In the genomic region with DNA sequence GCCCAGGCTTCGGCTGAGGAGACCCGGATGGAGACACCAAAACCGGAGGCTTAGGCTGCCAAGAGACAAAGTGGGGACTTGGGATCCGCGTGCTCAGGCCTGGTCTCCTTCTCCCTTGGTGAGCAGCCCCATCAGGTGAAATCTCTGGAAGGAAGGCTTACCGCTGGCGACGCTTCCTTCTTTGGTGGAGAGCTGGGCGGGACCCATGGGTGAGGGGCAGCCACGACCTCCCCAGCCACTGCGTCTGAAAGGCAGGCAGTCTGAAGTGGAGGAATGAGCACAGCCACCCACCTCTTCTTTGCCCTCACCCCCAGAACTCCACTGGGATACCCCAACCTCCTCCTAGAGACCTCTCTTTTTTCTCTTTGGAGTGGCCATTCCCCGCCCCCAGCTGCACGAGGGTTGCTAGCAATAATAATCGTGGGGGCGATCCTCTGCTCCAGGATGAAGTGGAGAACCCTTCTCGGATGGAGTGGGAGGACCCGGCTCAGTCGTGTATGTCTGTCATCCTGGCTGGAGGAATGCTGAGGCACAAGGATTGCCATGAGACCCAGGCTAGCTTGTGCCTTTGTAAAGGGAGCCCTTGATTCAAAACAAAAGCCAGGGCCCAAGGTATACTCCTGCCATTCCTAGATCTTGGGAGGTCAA, we compare ENCODE assay signal across 8 mouse cellular contexts. TPM values are rescaled to one million over a fixed set of nuclear protein-coding genes. Genes with fewer than 3 reads are reported as not detected.
DNase-seq lines count a peak whose midpoint lies in the region; ATAC-seq and TF ChIP-seq lines count a peak whose summit lies in the region.

No protein-coding gene starts in this region.

- H3K4me1 ChIP-seq in kidney, postnatal 0 days (replicated peaks; ENCODE audit: insufficient read depth, low read length): peaks cover 34% of the 10 kb centered on the region
- no peaks in the 10 kb centered on the region; the same call in 1 of the 2 replicates for H3K4me1 ChIP-seq in brown adipose tissue, adult 24 weeks (ENCODE audit: control insufficient read depth, insufficient read depth, insufficient read length, low read length)
- H3K4me1 ChIP-seq in forebrain, embryonic 14.5 days (ENCODE audit: control insufficient read depth, insufficient read depth, low read length): peaks cover 12% of the 10 kb centered on the region
- peaks cover 55% of the 10 kb centered on the region for H3K4me1 ChIP-seq in midbrain, embryonic 10.5 days

- peak overlapping the region; percentile 89 for H3K4me2 ChIP-seq in kidney, postnatal 0 days (ENCODE audit: low read length)
- H3K4me2 ChIP-seq in forebrain, embryonic 14.5 days (ENCODE audit: low read length): 0 out of 2 replicates have a peak overlapping the region, but pooled peaks have one; percentile 6

- TF ChIP-seq CTCF in kidney, postnatal 0 days (IDR thresholded peaks at IDR 0.05; ENCODE audit: low read depth): no peak

- no peak overlapping the region for H3K27ac ChIP-seq in kidney, postnatal 0 days
- H3K27ac ChIP-seq in brown adipose tissue, adult 24 weeks (replicated peaks; ENCODE audit: low read depth, low read length): no peak overlapping the region
- no peak overlapping the region for H3K27ac ChIP-seq in forebrain, embryonic 14.5 days (ENCODE audit: low read depth, low read length)
- peak overlapping the region; percentile 65 for H3K27ac ChIP-seq in midbrain, embryonic 10.5 days (replicated peaks)

- H3K9me3 ChIP-seq in kidney, postnatal 0 days (replicated peaks; ENCODE audit: low read length): no peaks in the 10 kb centered on the region
- no peaks in the 10 kb centered on the region for H3K9me3 ChIP-seq in forebrain, embryonic 14.5 days (replicated peaks; ENCODE audit: control insufficient read depth, low read length)
- no peaks in the 10 kb centered on the region for H3K9me3 ChIP-seq in midbrain, embryonic 10.5 days (replicated peaks)

- DNase-seq in kidney, postnatal 0 days (ENCODE audit: low spot score): peak; percentile 66
- no peak for DNase-seq in kidney, postnatal 14 days
- DNase-seq in forebrain, embryonic 14.5 days (ENCODE audit: low spot score): no peak
- peak; percentile 46 for DNase-seq in midbrain, embryonic 10.5 days (ENCODE audit: low spot score)
- no peak for DNase-seq in thymus, adult 18-20 months
- DNase-seq in B cell, adult 2 months: no peak

- no peak for ATAC-seq in kidney, postnatal 0 days (replicated peaks; ENCODE audit: low FRiP score, low read depth)
- ATAC-seq in forebrain, embryonic 14.5 days: no peak
- no peak for ATAC-seq in CD4-positive, CD25-positive, alpha-beta regulatory T cell, adult 4 months

- H3K9ac ChIP-seq in kidney, postnatal 0 days (ENCODE audit: low read depth, low read length): peak overlapping the region; percentile 20
- no peak overlapping the region for H3K9ac ChIP-seq in forebrain, embryonic 14.5 days (ENCODE audit: low read length)

- 5% methylated on average over 18 of the region's 18 CpGs for WGBS in kidney, postnatal 0 days
- 8% methylated on average over 18 of the region's 18 CpGs for WGBS in forebrain, embryonic 14.5 days
- WGBS in midbrain, embryonic 10.5 days: 6% methylated on average over 18 of the region's 18 CpGs

- H3K4me3 ChIP-seq in kidney, postnatal 0 days (replicated peaks; ENCODE audit: low read depth, low read length): no peak overlapping the region; the same call in 1 of the 2 replicates
- H3K4me3 ChIP-seq in brown adipose tissue, adult 24 weeks (ENCODE audit: insufficient read depth, low read depth, low read length): peak overlapping the region; percentile 13
- H3K4me3 ChIP-seq in forebrain, embryonic 14.5 days (ENCODE audit: low read depth, low read length): no peak overlapping the region
- peak overlapping the region; percentile 67 for H3K4me3 ChIP-seq in midbrain, embryonic 10.5 days

- no peaks in the 10 kb centered on the region for H3K27me3 ChIP-seq in kidney, postnatal 0 days (ENCODE audit: insufficient read depth, low read length)
- peaks cover 17% of the 10 kb centered on the region for H3K27me3 ChIP-seq in forebrain, embryonic 14.5 days (replicated peaks; ENCODE audit: control insufficient read depth, insufficient read depth, low read length)
- peaks cover 87% of the 10 kb centered on the region for H3K27me3 ChIP-seq in midbrain, embryonic 10.5 days (ENCODE audit: low read depth, poor library complexity, severe bottlenecking)

- H3K36me3 ChIP-seq in kidney, postnatal 0 days (ENCODE audit: insufficient read depth, low read length): peaks cover 8% of the 10 kb centered on the region
- H3K36me3 ChIP-seq in forebrain, embryonic 14.5 days (ENCODE audit: control insufficient read depth, insufficient read depth, low read length): peaks cover 14% of the 10 kb centered on the region
- H3K36me3 ChIP-seq in midbrain, embryonic 10.5 days: peaks cover 17% of the 10 kb centered on the region

RNA-seq across cellular contexts. Expression of a gene that starts 4.1 kb away (rescaled TPM):
- polyA plus RNA-seq in kidney, postnatal 0 days (2015; fragmentation: Nextera tagmentation; extraction: Ambion mirVana): 0.09 TPM in 1 of 2 replicates, not detected in the other
- not detected in 2 replicates for polyA plus RNA-seq in brown adipose tissue, adult 24 weeks (2012; ENCODE audit: insufficient read depth, insufficient read length, missing spikeins)
- 0.10 TPM in 1 of 2 replicates, not detected in the other for polyA plus RNA-seq in forebrain, embryonic 14.5 days (2014; fragmentation: Nextera tagmentation; extraction: Ambion mirVana)
- 0.07 TPM in 1 of 2 replicates, not detected in the other for polyA plus RNA-seq in midbrain, embryonic 10.5 days (2016; fragmentation: Nextera tagmentation; extraction: Ambion mirVana)
- not detected for polyA plus RNA-seq in CD4-positive, CD25-positive, alpha-beta regulatory T cell, adult 4 months (2017; shearing (Covaris generic))

RNA-seq across cellular contexts. Expression of a gene that starts 4.2 kb away (rescaled TPM):
- polyA plus RNA-seq in kidney, postnatal 0 days (2015; fragmentation: Nextera tagmentation; extraction: Ambion mirVana): 4.0 and 4.6 TPM in 2 replicates
- polyA plus RNA-seq in brown adipose tissue, adult 24 weeks (2012; ENCODE audit: insufficient read depth, insufficient read length, missing spikeins): 2.4 and 4.9 TPM in 2 replicates
- 0.30 and 0.31 TPM in 2 replicates for polyA plus RNA-seq in forebrain, embryonic 14.5 days (2014; fragmentation: Nextera tagmentation; extraction: Ambion mirVana)
- polyA plus RNA-seq in midbrain, embryonic 10.5 days (2016; fragmentation: Nextera tagmentation; extraction: Ambion mirVana): 0.44 and 0.71 TPM in 2 replicates
- polyA plus RNA-seq in CD4-positive, CD25-positive, alpha-beta regulatory T cell, adult 4 months (2017; shearing (Covaris generic)): not detected

RNA-seq across cellular contexts. Expression of a gene that starts 10.7 kb away (rescaled TPM):
- polyA plus RNA-seq in kidney, postnatal 0 days (2015; fragmentation: Nextera tagmentation; extraction: Ambion mirVana): 83.7 and 86.6 TPM in 2 replicates
- polyA plus RNA-seq in brown adipose tissue, adult 24 weeks (2012; ENCODE audit: insufficient read depth, insufficient read length, missing spikeins): 30.2 and 40.5 TPM in 2 replicates
- polyA plus RNA-seq in forebrain, embryonic 14.5 days (2014; fragmentation: Nextera tagmentation; extraction: Ambion mirVana): 140 and 143 TPM in 2 replicates
- polyA plus RNA-seq in midbrain, embryonic 10.5 days (2016; fragmentation: Nextera tagmentation; extraction: Ambion mirVana): 184 and 191 TPM in 2 replicates
- 100 to 1,000 TPM; 106 to 120 TPM for polyA plus RNA-seq in CD4-positive, CD25-positive, alpha-beta regulatory T cell, adult 4 months (2017; shearing (Covaris generic))

RNA-seq across cellular contexts. Expression of a gene that starts 11.1 kb away (rescaled TPM):
- 57.1 and 61.9 TPM in 2 replicates for polyA plus RNA-seq in kidney, postnatal 0 days (2015; fragmentation: Nextera tagmentation; extraction: Ambion mirVana)
- 12.1 and 15.3 TPM in 2 replicates for polyA plus RNA-seq in brown adipose tissue, adult 24 weeks (2012; ENCODE audit: insufficient read depth, insufficient read length, missing spikeins)
- 66.6 and 71.7 TPM in 2 replicates for polyA plus RNA-seq in forebrain, embryonic 14.5 days (2014; fragmentation: Nextera tagmentation; extraction: Ambion mirVana)
- 108 and 112 TPM in 2 replicates for polyA plus RNA-seq in midbrain, embryonic 10.5 days (2016; fragmentation: Nextera tagmentation; extraction: Ambion mirVana)
- 10 to 100 TPM; 12.3 to 13.2 TPM for polyA plus RNA-seq in CD4-positive, CD25-positive, alpha-beta regulatory T cell, adult 4 months (2017; shearing (Covaris generic))

RNA-seq across cellular contexts. Expression of a gene that starts 17.3 kb away (rescaled TPM):
- polyA plus RNA-seq in kidney, postnatal 0 days (2015; fragmentation: Nextera tagmentation; extraction: Ambion mirVana): 1,422 and 1,480 TPM in 2 replicates
- 447 and 892 TPM in 2 replicates for polyA plus RNA-seq in brown adipose tissue, adult 24 weeks (2012; ENCODE audit: insufficient read depth, insufficient read length, missing spikeins)
- 1,568 and 1,701 TPM in 2 replicates for polyA plus RNA-seq in forebrain, embryonic 14.5 days (2014; fragmentation: Nextera tagmentation; extraction: Ambion mirVana)
- 2,246 and 2,347 TPM in 2 replicates for polyA plus RNA-seq in midbrain, embryonic 10.5 days (2016; fragmentation: Nextera tagmentation; extraction: Ambion mirVana)
- 1,000 to 10,000 TPM; 1,727 to 2,219 TPM for polyA plus RNA-seq in CD4-positive, CD25-positive, alpha-beta regulatory T cell, adult 4 months (2017; shearing (Covaris generic))

Comparison
In these comparisons a context has a peak if more than half of its experiments do, and no peak if none do; other contexts are left out.
1. DNase-seq: peak in kidney, postnatal 0 days (single experiment) and midbrain, embryonic 10.5 days (single experiment); none in kidney, postnatal 14 days (single experiment), forebrain, embryonic 14.5 days (single experiment), thymus, adult 18-20 months (0 of 2) and B cell, adult 2 months (0 of 2).
2. H3K4me3 ChIP-seq: peak in brown adipose tissue, adult 24 weeks (single experiment) and midbrain, embryonic 10.5 days (single experiment); none in kidney, postnatal 0 days (single experiment) and forebrain, embryonic 14.5 days (single experiment).